Mouse (Mus musculus): ENCODE measurements around the gene Dyrk3.
"Not testable (repeated sequence)": the region's sequence is repeated elsewhere in the genome, so short reads cannot be mapped to it uniquely, and the experiment has no call there.

Dyrk3 gene

DNA sequence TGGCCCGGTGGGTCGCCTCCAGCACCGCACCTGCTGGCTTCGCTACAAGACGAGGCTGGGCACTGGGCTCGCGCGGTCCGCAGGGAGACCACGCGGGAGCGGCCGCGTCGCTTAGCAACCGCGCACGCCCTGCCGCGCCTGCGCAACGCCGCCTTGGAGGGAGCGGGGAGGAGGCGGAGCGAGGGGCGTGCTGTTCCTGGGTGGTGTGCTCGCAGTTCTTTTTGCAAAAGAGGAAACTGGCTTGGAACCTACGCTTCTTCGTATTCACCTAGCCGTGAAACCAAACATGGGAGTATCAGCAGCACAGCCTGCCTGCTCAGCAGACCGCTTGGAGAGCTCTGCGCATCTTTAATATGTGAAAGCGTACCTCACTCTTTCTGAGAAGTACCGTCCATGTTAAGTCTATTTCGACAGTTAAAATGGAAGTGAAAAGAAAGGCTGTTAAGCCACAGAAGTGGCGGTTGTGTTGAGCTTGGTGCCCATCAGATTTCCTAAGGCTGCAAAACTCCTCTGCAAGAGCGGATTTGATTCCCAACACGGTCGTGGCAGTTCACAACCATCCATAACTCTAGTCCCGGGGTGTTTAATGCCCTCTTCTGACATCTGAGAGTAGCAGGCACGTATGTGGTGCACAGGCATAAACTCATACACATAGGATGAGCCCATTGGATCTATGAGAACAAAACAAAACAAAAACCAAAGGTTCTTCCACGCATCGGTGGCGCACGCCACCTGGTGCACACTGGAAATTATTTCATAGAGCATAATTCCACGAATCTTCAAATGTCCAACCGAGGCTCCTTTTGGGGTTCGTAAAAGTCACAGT is at the start of gene Dyrk3:
TSS of gene Dyrk3 (minus strand) at position 150 of the 826 bp plus-strand sequence.
- peak; percentile 98 for DNase-seq (ENCODE audit: low spot score)

DNA sequence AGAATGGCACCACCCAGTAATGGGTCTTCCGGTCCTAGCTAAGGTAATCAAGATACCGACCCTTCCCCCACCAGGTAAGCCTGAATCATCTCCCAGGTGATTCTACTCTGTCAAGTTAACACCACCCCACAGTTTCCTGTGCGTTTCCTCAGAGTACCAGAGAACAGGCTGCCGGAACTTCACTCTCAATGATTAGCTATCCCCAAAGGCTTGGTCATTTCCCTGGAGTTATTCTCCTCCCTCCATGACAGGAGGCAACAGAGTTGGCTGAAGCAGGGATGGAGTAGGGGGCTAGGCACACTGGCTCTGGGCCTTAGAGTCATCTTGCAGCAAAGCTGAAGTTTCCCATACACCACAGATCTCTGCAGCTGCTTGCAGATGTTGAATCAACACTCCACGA is 49.7 kb upstream of the Dyrk3 start:
- DNase-seq (ENCODE audit: low spot score): no peak

DNA sequence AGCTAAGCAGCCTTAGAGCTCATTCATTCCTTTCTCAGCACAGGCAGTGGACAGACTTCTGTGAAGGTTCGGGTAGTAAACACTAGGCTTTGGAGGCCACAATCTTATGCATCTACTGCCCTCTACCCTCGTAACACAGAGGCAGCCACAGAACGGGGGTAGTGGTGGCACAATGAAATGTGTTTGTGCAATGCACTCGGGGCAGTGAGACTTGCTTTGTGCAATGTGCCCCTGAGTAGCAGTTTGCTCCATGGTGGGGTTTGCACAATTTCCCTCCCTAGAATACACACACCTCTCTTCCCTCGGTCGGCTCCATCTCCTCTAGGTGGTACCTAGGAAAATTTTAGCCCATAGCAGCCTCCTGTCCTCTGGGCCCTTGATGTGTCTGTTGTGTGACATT is 48.9 kb upstream of the Dyrk3 start:
- DNase-seq (ENCODE audit: low spot score): no peak

- no peak for DNase-seq (ENCODE audit: low spot score)
Observed at GRCm38 (mm10) chr1:131185821-131186506, 47.8 kb upstream of the Dyrk3 start.

GRCm38 (mm10) chr1:131184956-131185660 is 47.0 kb upstream of the Dyrk3 start:
- no peak for DNase-seq (ENCODE audit: low spot score)

GRCm38 (mm10) chr1:131184253-131184955 is 46.3 kb upstream of the Dyrk3 start:
- no peak for DNase-seq (ENCODE audit: low spot score)

- no peak for DNase-seq (ENCODE audit: low spot score)
Observed at GRCm38 (mm10) chr1:131183201-131183600, 45.1 kb upstream of the Dyrk3 start.

DNA sequence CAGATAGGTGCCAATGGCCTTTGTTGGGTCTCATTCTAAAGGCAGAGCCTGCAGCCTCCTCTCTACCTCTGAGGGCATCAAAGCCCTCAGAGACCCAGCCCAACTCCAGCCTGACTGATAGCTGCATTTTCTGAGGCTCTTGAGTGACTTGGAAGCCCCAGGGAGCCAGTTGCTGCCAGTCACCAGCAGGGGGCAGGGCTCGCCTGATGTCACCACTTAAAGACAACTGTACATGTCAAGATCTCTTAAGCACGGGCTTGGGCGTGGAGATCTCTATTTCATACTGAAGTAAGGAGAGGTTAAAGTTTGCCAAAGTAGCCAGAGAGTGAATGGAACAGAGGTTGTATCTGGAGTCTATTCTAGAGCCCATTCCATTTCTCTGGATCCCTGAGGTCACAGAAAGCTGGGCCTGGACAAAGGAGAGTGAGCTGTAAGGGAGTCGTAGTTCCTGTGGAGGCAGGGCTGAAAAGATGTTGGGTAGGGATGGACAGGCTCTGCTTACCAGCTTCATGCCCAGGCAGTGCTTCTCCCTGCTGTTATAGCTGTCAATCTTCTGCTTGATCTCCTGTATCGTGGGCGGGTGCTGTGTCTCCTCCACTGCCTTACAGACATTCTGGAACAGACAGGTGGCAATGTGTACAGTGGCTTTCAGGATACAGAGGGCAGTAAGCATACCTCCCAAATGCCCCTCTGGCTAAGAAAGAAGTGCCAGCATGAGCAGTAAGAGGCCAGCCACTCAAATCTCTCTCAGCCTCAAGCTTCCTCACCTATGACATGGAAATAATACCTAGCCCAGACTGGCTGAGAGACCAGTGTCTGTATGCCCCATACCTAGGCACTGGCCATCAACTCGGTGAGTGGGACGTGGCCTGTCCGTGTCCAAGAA is 43.7 kb upstream of the Dyrk3 start:
- DNase-seq (ENCODE audit: low spot score): peak; percentile 84

- DNase-seq (ENCODE audit: low spot score): no peak
Observed at GRCm38 (mm10) chr1:131180386-131180785, 42.2 kb upstream of the Dyrk3 start.

DNA sequence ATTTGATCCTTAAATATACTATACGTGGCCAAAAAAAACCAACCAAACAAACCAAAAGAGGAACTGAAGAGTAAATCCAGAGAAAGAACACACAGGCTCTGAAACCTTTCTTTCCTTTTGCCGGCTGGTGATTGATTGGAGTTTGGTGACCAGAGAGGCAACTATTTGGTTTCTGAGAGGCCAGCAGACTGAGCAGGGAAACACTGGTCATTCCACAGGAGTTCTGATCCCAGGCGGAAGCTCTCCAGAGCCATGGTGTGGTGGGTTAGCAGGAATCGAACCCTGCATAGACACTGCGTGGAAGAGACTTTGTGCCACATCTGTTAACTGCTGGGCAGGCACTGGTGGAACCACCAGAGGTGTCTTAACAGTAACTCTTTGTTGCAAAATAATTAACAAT is 39.9 kb upstream of the Dyrk3 start:
- no peak for DNase-seq (ENCODE audit: low spot score)

DNA sequence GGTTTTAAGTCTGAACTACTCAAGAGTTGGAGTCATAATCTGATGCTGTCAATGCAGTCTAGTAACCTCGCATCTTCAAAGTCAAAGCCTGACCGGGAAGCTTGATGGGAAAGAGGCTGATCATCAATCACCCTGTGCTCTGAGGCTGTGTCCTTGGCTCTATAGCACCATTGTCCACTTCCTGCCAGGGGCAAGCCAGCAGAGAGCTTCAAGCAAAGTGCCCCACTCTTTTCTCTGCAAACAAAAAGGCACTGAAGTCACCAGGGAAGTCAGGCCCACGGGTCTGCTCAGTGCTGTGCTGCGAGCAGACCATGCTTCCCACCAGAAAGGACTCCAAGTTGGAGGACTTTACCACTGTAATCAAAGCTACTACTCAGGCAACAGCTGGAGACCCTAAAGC is 39.1 kb upstream of the Dyrk3 start:
- no peak for DNase-seq (ENCODE audit: low spot score)

GRCm38 (mm10) chr1:131175819-131176218 is 37.7 kb upstream of the Dyrk3 start:
- no peak for DNase-seq (ENCODE audit: low spot score)

DNA sequence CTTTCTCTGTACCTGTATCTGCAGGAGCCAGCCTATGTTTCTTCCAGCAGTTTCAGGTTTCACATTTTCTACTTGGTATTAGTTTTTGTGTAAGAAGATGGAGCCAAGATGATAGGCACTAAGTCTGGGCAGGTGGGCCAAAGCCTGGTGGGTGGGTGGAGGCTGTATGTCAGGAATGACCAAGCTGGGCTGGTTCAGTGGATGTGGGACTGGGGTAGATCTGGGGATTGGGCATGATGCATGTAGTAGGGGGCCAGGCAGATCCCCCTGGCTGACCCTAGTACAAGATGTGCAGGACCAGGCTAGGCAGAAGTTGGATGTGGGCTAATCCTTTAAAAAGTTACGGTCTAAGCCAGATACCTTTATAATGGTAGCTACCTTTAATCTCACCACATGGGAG is 37.0 kb upstream of the Dyrk3 start:
- DNase-seq (ENCODE audit: low spot score): no peak

GRCm38 (mm10) chr1:131174299-131174861 is 36.2 kb upstream of the Dyrk3 start:
- DNase-seq (ENCODE audit: low spot score): no peak

- DNase-seq (ENCODE audit: low spot score): no peak
Observed at GRCm38 (mm10) chr1:131173809-131174208, 35.7 kb upstream of the Dyrk3 start.

DNA sequence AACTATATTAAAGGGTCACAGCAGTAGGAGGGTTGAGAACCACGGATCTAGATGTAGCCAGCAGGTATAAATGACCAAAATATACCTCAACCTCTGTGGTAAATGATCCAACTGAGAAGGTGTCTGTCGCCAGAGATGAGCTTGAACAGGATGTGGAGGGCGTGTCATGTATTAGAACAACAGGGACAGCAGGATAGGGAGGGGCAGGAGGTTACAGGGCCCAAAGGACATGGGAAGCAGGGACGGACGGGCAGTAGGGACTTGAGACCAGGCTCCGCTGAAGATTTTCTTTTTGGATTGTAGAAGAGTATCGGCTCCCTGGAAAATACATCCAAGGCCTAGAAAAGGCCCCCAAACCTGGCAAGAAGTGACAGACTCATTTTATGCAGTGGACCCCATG is 34.9 kb upstream of the Dyrk3 start:
- no peak for DNase-seq (ENCODE audit: low spot score)

DNA sequence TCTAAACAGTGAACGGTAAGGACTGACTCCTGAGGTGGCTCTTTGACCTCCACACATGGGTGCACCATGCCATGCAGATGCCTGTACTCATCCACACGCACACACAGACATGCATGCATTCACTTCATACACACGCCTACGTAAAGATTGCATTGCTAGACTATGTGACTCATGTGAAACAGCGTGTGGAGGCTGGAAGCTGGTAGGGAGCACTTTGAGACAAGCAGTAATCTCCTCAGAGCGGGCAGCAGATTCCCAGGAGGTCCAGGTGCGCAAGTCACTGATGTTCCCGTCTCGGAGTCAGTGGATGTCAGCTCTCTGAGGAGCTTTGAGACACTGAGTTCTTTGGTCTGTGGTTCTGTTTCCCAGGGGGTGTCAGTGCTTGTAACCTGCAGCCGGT is 29.5 kb upstream of the Dyrk3 start:
- DNase-seq (ENCODE audit: low spot score): no peak

DNA sequence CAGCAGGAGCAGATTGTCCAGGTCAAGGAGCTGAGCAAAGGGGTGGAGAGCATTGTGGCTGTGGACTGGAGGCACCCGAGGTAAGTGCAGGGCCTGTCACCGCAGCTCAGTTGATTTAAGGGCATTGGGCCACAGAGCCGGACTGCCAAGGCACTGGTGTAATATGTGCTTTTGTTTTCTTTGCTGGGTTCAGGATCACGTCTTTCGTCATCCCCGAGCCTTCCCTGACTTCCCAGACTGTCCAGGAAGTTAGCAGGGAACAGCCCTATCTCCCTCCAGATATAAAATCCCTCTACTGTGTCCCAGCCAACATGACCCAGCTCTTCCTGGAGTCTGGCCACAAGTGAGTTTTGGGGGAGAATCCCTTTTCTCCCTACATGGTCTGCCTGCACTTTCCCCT is 26.3 kb upstream of the Dyrk3 start:
- DNase-seq (ENCODE audit: low spot score): no peak

GRCm38 (mm10) chr1:131161091-131161490 is 23.0 kb upstream of the Dyrk3 start:
- DNase-seq (ENCODE audit: low spot score): no peak

- DNase-seq (ENCODE audit: low spot score): not testable (repeated sequence)
Observed at GRCm38 (mm10) chr1:131159573-131160327, 21.6 kb upstream of the Dyrk3 start.

Measured in embryo, embryonic 10 days (tissue).